Mouse (Mus musculus) ES-E14 (cell line): ENCODE measurements at regions not wholly inside any gene's neighbourhood (a gene's known extent, or its start where the extent isn't known, plus 50 kb on each side); places are given as distances from the start of the nearest gene placed in this dataset.

Source experiments
- CHD2 ChIP-seq: IDR thresholded peaks from 2 replicates; pipeline ENCODE4 v1.6.1; 2014; ENCODE audit warnings: mild to moderate bottlenecking, low read depth, low read length, inconsistent platforms
- HCFC1 ChIP-seq: IDR thresholded peaks from 2 replicates; pipeline ENCODE4 v1.6.1; 2012; ENCODE audit warnings: low read length, inconsistent platforms, borderline replicate concordance; ENCODE audit not compliant: insufficient read depth
- MAFK ChIP-seq: IDR thresholded peaks from 2 replicates; pipeline ENCODE4 v1.6.1; 2014; ENCODE audit warnings: mild to moderate bottlenecking, low read depth, low read length, inconsistent platforms; ENCODE audit not compliant: insufficient read depth
- ZC3H11A ChIP-seq: IDR thresholded peaks from 2 replicates; pipeline ENCODE4 v1.6.1; 2012; ENCODE audit warnings: low read depth, mild to moderate bottlenecking, inconsistent platforms, low read length, borderline replicate concordance
- ZNF384 ChIP-seq: IDR thresholded peaks from 2 replicates; pipeline ENCODE4 v1.6.1; 2012; ENCODE audit warnings: low read depth, low read length, inconsistent platforms

GRCm38 (mm10) chr12:10878791-10879190, 272.1 kb downstream of the Kcns3 start:
- TF ChIP-seq CHD2, result no peak
- no peak for TF ChIP-seq HCFC1
- no peak for TF ChIP-seq MAFK
- no peak for TF ChIP-seq ZNF384
- no peak for TF ChIP-seq ZC3H11A
